Mouse (Mus musculus): ENCODE results near the gene Sox2.

Gene Sox2

GRCm38 (mm10) chr3:34649726-34650620 lies at the start of gene Sox2:
TSS of gene Sox2 (plus strand) at chr3:34650405.
- DNase-seq, result peak; percentile 12

GRCm38 (mm10) chr3:34601116-34601515 lies 49.1 kb upstream of the Sox2 start:
- DNase-seq, result no peak

DNA sequence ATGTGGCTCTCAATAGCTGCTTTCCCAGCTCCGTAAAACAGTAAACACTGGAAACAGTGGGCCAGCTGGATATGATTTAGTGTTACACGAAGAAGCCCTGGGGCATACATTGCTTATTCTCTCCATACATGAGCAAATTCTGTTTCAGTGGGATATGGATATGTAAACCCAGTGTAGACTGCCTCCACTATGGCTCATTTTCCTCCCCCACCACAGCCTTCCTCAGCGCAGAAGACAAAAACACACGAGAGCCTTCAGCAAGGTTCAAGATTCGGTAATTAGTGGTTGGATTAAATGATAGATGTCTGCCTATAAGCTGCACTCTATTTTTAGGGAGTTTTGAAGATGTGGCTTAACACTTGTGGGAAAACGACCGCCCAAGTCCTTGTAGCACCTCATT lies 36.1 kb upstream of the Sox2 start:
- DNase-seq, result no peak

GRCm38 (mm10) chr3:34615526-34615925 lies 34.7 kb upstream of the Sox2 start:
- no peak for DNase-seq

GRCm38 (mm10) chr3:34618934-34619333 lies 31.3 kb upstream of the Sox2 start:
- DNase-seq, result no peak

DNA sequence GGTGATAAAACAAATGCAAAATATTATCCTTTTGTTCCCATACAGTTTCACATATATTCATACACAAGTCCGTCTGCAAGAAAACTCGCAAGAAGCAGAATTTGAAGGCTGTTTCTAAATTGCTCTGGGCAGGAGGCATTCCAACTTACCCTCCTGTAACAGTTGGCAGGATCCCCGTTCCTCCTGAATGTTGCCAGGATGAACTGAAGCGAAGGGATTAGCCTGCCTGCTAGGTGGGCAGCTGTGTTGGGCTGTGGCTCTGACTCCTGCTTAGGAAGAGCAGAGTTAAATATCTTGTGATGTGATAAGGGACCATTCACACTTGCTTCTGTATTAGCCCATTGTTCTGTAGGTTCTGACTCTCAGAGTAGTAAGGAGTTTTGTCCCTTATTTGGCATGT lies 30.1 kb upstream of the Sox2 start:
- no peak for DNase-seq

DNA sequence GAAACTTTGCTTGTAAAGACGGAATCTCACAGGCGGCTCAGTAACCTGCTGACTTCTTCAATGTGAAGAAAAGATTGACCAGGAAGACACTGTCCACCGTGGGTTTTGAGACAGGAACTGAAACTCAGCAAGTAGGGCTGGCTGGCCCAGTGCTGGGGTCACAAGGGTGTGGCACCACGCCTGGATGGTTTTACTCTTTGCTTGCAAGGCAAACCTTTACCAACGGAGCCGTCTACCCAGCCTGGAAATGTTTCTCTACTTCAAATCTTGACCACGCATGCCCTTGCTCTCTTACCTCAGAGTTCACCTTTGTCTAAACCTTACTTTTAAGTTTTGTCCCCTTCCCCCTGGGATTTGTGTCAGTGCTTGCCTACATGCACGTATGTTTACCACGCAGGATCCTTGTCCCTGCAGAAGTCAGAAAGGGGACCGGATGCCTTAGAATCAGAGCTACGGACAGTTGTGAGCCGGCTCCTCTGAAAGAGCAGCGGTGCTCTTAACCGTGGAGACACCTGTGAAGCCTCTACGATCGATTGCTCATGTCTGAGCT lies 25.4 kb upstream of the Sox2 start:
- DNase-seq, result no peak

DNA sequence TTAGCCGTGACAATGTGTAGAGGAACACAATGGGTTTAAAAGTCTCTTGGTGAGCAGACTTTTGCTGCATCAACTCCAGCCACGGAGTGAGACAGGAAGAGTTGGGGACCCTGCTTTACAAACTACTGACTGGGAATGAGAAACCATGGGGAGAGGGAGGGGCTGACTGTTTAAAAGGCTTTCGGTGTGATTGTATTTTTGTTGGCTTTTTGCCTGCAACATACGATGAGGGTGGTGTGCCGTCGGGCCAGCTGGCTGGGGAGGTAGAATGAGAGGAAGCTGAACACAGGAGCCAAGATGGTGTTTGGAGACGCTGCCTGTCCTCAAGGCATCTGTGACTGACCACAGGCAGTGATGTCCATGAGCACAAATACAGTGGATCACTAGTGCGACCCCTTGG lies 23.7 kb upstream of the Sox2 start:
- DNase-seq, result no peak

DNA sequence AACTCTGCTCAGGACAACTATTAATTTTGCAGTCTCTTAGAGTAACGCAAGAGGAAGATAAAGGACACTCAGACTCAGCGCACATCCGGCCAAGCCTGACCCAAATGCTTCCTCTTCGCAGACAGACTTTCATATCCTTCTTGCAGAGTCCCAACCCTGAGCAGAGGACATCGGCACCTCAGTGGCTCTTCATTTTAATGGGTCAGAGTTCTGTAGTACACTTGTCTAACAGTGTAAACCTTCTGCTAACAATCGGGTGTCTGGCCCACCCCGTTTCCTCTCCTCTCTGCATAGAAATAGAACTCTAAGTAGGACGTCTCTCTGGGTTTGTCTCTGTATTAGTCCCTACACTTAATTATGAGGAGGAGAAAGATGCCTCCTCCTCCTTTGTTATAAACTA lies 20.2 kb upstream of the Sox2 start:
- DNase-seq, result no peak

- DNase-seq, result no peak
Observed at GRCm38 (mm10) chr3:34630736-34631135, 19.5 kb upstream of the Sox2 start.

DNA sequence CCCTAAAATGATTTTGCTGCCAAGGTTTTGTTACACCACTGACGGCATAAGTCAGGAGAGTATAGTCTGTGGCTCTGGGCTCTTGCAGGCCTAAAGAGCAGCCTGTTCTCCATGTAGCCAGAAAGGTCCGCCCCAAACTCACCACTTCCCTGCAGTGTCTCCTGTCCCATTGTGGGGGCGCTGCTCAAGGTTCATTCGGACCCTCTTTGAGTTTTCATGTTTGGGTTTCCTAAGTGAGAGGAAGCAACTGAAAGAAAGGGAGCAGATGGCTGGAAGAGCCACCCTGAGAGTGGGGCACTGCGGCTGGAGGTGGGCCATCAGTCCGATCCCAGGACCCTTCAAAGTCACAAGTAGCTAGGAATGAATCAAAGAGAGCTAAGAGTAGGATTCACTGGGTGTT lies 13.2 kb upstream of the Sox2 start:
- no peak for DNase-seq

GRCm38 (mm10) chr3:34637481-34637880 lies 12.7 kb upstream of the Sox2 start:
- no peak for DNase-seq

GRCm38 (mm10) chr3:34637926-34638325 lies 12.3 kb upstream of the Sox2 start:
- DNase-seq, result no peak

DNA sequence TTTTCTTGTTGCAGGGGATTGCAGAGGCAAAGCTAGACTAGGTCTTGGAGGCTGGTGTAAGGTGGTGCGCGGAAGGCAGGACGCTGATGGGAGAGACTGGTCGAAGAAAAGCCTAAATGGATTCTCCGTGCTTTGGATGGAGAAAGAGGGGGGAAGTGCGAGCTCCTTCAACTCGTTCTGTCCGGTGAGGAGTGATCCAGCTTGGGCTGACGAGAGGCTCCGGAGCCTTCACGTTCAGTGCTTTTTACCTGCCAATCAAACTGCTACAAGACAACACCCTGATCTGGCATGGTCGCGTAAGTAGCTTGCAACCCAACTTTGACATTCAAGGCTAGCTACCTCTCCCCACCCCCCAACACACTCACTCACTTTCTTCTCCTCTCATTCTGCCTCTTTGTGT lies 11.9 kb upstream of the Sox2 start:
- no peak for DNase-seq

DNA sequence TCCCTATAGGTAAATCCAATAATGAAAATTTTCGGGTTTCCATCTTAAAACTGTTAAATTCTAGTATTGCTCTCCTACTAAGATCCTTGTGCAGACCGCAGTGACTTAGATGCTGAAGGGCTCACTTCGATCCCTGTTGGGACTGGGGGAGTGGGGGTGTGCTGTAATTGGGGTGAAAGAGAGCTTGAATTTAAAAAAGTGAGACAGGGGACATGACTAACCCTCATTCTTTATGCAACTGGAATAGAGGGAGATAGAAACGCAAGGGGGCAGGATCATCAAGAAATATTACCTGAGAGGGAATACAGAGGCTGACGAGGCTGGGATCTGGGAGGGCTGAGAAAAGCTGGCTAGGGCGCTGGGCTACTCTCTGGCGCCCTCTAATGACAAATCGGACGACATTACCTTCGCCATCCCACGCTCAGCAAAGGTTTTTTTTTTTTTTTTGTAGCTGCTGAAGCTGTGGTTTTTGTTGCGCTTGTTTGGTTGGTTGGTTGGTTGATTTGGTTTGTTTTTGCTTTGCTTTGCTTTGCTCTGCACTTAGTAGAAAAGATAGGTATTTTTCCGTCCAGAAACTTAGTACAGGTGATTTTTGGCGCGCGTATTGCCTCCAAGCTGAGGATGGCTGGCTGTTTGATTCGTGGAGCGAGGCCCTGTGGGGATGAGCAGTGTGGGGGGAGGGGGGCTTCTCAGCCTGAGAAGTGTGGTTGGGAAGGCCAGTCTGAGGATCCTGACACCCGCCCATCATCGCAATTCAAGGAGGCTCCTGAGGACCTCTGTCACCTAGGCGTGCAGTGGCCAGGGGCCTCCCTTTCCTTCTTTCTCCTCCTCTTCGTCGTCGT lies 11.0 kb upstream of the Sox2 start:
- no peak for DNase-seq

- no peak for DNase-seq
Observed at GRCm38 (mm10) chr3:34639873-34640270, 10.3 kb upstream of the Sox2 start.

- DNase-seq, result no peak
Observed at GRCm38 (mm10) chr3:34640276-34640675, 9.9 kb upstream of the Sox2 start.

DNA sequence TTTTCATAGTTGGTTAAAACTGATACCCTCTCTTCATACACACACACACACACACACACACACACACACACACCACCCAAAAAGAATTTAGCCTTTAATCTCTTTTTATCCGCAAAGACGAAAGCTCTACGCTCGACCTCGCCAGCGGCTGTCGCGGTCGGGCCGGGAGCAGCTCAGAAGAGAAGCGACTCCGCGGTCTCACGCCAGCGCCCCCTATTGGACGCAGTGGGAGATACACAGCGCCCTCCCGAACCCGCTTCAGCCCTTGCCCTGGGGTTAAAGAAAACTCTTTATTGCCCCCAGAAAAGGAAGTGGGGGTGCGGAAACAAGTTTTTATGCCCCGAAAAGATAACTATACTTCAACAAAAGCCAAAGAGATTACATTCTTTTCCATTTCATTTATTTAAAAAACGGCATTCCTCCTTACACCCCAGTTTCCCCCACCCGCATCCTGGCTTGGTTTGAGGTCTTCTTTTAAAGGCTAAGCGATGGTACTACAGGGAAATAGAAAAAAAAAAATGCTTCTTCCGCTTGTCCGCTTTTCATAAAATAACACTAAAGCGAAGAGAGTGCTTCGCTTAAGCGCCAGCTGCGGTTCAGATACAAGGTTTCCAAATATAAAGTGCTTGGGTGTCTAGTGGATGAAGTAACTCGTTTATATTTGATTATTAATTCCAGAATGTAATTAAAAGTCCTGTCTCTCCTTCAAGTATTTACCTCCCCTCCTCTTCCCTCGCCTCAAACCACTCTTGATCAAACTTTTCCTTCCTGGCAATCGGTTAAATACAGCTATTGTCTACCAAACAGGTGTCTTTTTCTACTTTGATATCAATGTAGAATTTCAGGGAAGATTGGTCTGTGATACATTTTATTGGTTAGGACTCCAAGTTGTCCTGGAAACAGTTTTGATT lies 9.3 kb upstream of the Sox2 start:
- DNase-seq, result peak; percentile 14

DNA sequence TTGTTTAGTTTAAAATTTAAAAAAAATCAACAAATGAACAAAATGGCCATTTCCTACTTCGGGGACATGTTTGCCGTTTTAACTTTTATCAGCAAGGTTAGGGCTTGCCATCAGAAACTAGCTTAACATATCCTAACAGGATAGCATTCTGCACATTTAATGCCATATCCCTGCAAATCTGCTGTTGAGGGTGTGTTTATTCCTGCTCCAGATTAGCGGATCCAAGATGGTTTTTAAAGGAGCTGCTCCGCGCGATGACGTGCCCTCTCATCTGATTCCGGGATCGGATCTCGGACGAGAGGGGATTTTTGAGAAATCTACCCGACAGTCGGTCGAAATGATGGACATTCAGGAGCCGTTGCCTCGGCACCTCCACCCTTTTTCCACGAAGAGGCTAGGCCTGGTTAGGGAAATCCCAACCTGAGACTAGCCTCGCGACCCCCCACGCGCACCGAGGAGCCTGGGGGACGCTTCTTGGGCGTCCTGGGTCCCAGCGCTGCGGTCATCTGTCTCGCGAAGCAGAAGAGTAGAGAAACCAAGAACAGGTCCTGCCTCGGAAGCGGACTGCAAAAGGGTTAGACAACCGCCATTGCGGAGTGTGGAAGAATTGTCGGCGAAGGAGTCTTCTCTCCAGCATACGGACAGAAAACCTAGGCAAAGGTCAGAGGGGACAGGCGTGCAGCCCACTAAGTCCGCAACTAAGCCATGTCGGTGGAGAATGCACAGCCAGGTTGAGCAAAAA lies 8.3 kb upstream of the Sox2 start:
- no peak for DNase-seq

GRCm38 (mm10) chr3:34642498-34642941 lies 7.7 kb upstream of the Sox2 start:
- no peak for DNase-seq

DNA sequence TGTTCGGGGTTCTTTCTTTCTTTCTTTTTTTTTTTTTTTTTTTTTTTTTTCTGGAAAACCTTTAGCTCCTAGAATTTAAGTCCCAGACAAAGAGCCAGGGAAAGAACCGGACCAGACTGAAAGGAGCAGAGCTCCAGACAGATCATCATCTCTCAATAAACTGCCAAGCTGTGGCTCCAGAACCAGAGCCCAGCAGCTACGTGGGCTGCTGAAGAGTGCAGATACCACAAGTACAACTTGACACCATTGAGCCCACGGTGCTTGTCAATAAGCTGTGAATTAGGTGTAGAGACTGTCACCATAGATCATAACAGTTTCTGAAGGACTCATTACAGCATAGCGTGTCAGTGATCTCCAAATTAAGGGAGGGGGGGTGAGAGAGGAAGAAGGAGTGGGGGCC lies 7.1 kb upstream of the Sox2 start:
- DNase-seq, result no peak
